Comparison of ENCODE assay signal across 8 mouse cellular contexts in genomic region chr11:30985877-30986624, GRCm38 (mm10). TPM values are rescaled to one million over a fixed set of nuclear protein-coding genes. Genes with fewer than 3 reads are reported as not detected.
DNase-seq lines count a peak whose midpoint lies in the region; ATAC-seq and TF ChIP-seq lines count a peak whose summit lies in the region.

Chac2 (minus strand) TSS chr11:30986350.

- peak within 1 kb of the TSS; percentile 70 for H3K4me2 ChIP-seq in embryonic facial prominence, embryonic 13.5 days
- H3K4me2 ChIP-seq in limb, embryonic 12.5 days = peak within 1 kb of the TSS; percentile 75
- H3K4me2 ChIP-seq in midbrain, embryonic 15.5 days = peak within 1 kb of the TSS; percentile 72

- peak; percentile 97 for ATAC-seq in embryonic facial prominence, embryonic 13.5 days (ENCODE audit: insufficient number of reproducible peaks, insufficient read depth, low FRiP score, low TSS enrichment, low read depth)
- ATAC-seq in limb, embryonic 12.5 days (ENCODE audit: insufficient number of reproducible peaks, insufficient read depth, low FRiP score, low TSS enrichment, low read depth) = peak; percentile 96
- peak; percentile 99 for ATAC-seq in midbrain, embryonic 15.5 days (replicated peaks)

- H3K27me3 ChIP-seq in embryonic facial prominence, embryonic 13.5 days = no peaks in the 10 kb centered on the region
- no peaks in the 10 kb centered on the region for H3K27me3 ChIP-seq in kidney, adult 2 months (replicated peaks; ENCODE audit: control insufficient read depth, insufficient read depth, low read length)
- no peaks in the 10 kb centered on the region for H3K27me3 ChIP-seq in limb, embryonic 12.5 days
- H3K27me3 ChIP-seq in midbrain, embryonic 15.5 days (replicated peaks) = no peaks in the 10 kb centered on the region
- H3K27me3 ChIP-seq in spleen, adult 2 months (ENCODE audit: control insufficient read depth, insufficient read depth, low read length) = no peaks in the 10 kb centered on the region

- TF ChIP-seq CTCF in kidney, adult 2 months (conservative IDR thresholded peaks at IDR 0.05; ENCODE audit: insufficient read depth, insufficient read length, low read depth, low read length) = no peak
- no peak for TF ChIP-seq CTCF in spleen, adult 2 months (IDR thresholded peaks at IDR 0.05; ENCODE audit: extremely low read depth, insufficient read depth, insufficient read length, insufficient replicate concordance)

- peak within 1 kb of the TSS; percentile 66 for H3K4me3 ChIP-seq in embryonic facial prominence, embryonic 13.5 days
- peak within 1 kb of the TSS; percentile 93 for H3K4me3 ChIP-seq in kidney, adult 2 months (ENCODE audit: insufficient read depth, low read depth, low read length)
- H3K4me3 ChIP-seq in limb, embryonic 12.5 days (replicated peaks) = peak within 1 kb of the TSS; percentile 59
- H3K4me3 ChIP-seq in midbrain, embryonic 15.5 days = peak within 1 kb of the TSS; percentile 72
- peak within 1 kb of the TSS; percentile 64 for H3K4me3 ChIP-seq in spleen, adult 2 months (ENCODE audit: extremely low read depth, insufficient read depth, insufficient read length)

- TF ChIP-seq POLR2A in kidney, adult 2 months (IDR thresholded peaks at IDR 0.05; ENCODE audit: low read depth, low read length) = peak; percentile 38
- TF ChIP-seq POLR2A in spleen, adult 2 months (IDR thresholded peaks at IDR 0.05; ENCODE audit: low read depth, low read length) = peak; percentile 17; the same call in 1 of the 2 replicates

- H3K36me3 ChIP-seq in embryonic facial prominence, embryonic 13.5 days = no peaks in the 10 kb centered on the region
- no peaks in the 10 kb centered on the region for H3K36me3 ChIP-seq in kidney, adult 2 months (ENCODE audit: control insufficient read depth, insufficient read depth, low read length)
- H3K36me3 ChIP-seq in limb, embryonic 12.5 days = no peaks in the 10 kb centered on the region
- H3K36me3 ChIP-seq in midbrain, embryonic 15.5 days (replicated peaks) = no peaks in the 10 kb centered on the region
- H3K36me3 ChIP-seq in spleen, adult 2 months (ENCODE audit: control insufficient read depth, insufficient read depth, low read length) = no peaks in the 10 kb centered on the region

- peak within 1 kb of the TSS; percentile 79 for H3K9ac ChIP-seq in embryonic facial prominence, embryonic 13.5 days
- H3K9ac ChIP-seq in limb, embryonic 12.5 days (replicated peaks) = peak within 1 kb of the TSS; percentile 70
- peak within 1 kb of the TSS; percentile 78 for H3K9ac ChIP-seq in midbrain, embryonic 15.5 days

- DNase-seq in 3134 (ENCODE audit: extremely low read depth, insufficient read length, low spot score) = peak; percentile 90
- peak; percentile 90 to 93 for DNase-seq in adrenal gland, postnatal 36 days
- peak; percentile 90 for DNase-seq in heart, adult 18-20 months
- peak; percentile 96 for DNase-seq in kidney, adult 2 months
- peak; percentile 65 to 75 for DNase-seq in spleen, adult 2 months (ENCODE audit: low read depth in 1 of 2, low spot score in 2 of 2)

- peaks cover 5% of the 10 kb centered on the region; the same call in 1 of the 2 replicates for H3K4me1 ChIP-seq in embryonic facial prominence, embryonic 13.5 days
- peaks cover 7% of the 10 kb centered on the region; the same call in 1 of the 2 replicates for H3K4me1 ChIP-seq in kidney, adult 2 months (ENCODE audit: control insufficient read depth, insufficient read depth, low read length)
- peaks cover 6% of the 10 kb centered on the region; the same call in 1 of the 2 replicates for H3K4me1 ChIP-seq in limb, embryonic 12.5 days (replicated peaks)
- peaks cover 10% of the 10 kb centered on the region for H3K4me1 ChIP-seq in midbrain, embryonic 15.5 days
- H3K4me1 ChIP-seq in spleen, adult 2 months (ENCODE audit: control insufficient read depth, insufficient read depth, insufficient read length) = peaks cover 3% of the 10 kb centered on the region; the same call in 1 of the 2 replicates

- H3K9me3 ChIP-seq in embryonic facial prominence, embryonic 13.5 days = no peaks in the 10 kb centered on the region
- H3K9me3 ChIP-seq in limb, embryonic 12.5 days = no peaks in the 10 kb centered on the region
- H3K9me3 ChIP-seq in midbrain, embryonic 15.5 days = no peaks in the 10 kb centered on the region

- H3K27ac ChIP-seq in embryonic facial prominence, embryonic 13.5 days = peak within 1 kb of the TSS; percentile 64
- H3K27ac ChIP-seq in kidney, adult 2 months (ENCODE audit: insufficient read depth, low read depth, low read length) = peak within 1 kb of the TSS; percentile 98
- H3K27ac ChIP-seq in limb, embryonic 12.5 days = peak within 1 kb of the TSS; percentile 73
- peak within 1 kb of the TSS; percentile 81 for H3K27ac ChIP-seq in midbrain, embryonic 15.5 days
- peak within 1 kb of the TSS; percentile 45; the same call in 1 of the 2 replicates for H3K27ac ChIP-seq in spleen, adult 2 months (ENCODE audit: insufficient read depth, low read length)

- 1% methylated on average over 22 of the region's 22 CpGs for WGBS in embryonic facial prominence, embryonic 13.5 days
- WGBS in kidney, adult 2 months = under 1% methylated on average over 22 of the region's 22 CpGs
- WGBS in limb, embryonic 12.5 days = 1% methylated on average over 22 of the region's 22 CpGs
- WGBS in midbrain, embryonic 15.5 days = 1% methylated on average over 22 of the region's 22 CpGs
- WGBS in spleen, adult 2 months = 2% methylated on average over 22 of the region's 22 CpGs

RNA-seq across cellular contexts. Expression of gene Chac2, which starts in this region (rescaled TPM):
- 10 to 100 TPM; 11.4 to 12.3 TPM for total RNA-seq in adrenal gland, postnatal 36 days (2021)
- polyA plus RNA-seq in embryonic facial prominence, embryonic 13.5 days (2015; fragmentation: Nextera tagmentation; extraction: Ambion mirVana) = 17.9 and 19.6 TPM in 2 replicates
- 10 to 100 TPM; 23.7 to 30.7 TPM for total RNA-seq in heart, adult 18-20 months (2021)
- polyA plus RNA-seq in kidney, adult 2 months (2012; rRNA removed) = 7.8 and 9.1 TPM in 2 replicates
- polyA plus RNA-seq in limb, embryonic 12.5 days (2016; fragmentation: Nextera tagmentation; extraction: Ambion mirVana) = 10.9 and 12.5 TPM in 2 replicates
- 28.6 and 31.1 TPM in 2 replicates for polyA plus RNA-seq in midbrain, embryonic 15.5 days (2015; fragmentation: Nextera tagmentation; extraction: Ambion mirVana)
- 2.6 and 2.7 TPM in 2 replicates for polyA plus RNA-seq in spleen, adult 2 months (2012; rRNA removed)

Comparison
In these comparisons a context has a peak if more than half of its experiments do, and no peak if none do; other contexts are left out.
1. Peak in every context shown above with its lines: DNase-seq, ATAC-seq, H3K4me3 ChIP-seq and H3K27ac ChIP-seq.
2. H3K27ac ChIP-seq: peak in every context shown above with its lines; median percentile 98 in kidney, adult 2 months; 81 in midbrain, embryonic 15.5 days; 73 in limb, embryonic 12.5 days; 64 in embryonic facial prominence, embryonic 13.5 days; 45 in spleen, adult 2 months.